Mouse (Mus musculus): ENCODE results near the gene Taf1d. TPM values are rescaled to one million over a fixed set of nuclear protein-coding genes. Genes with fewer than 3 reads are reported as not detected.
"Not testable (repeated sequence)": the region's sequence is repeated elsewhere in the genome, so short reads cannot be mapped to it uniquely, and the experiment has no call there.

Taf1d gene
- polyA plus RNA-seq, 1 experiment = 401 TPM

GRCm38 (mm10) chr9:15312054-15312735, 6.2 kb downstream of the Taf1d start:
- Histone ChIP-seq H3K4me1 (ENCODE audit: control insufficient read depth, insufficient read depth, low read length) (no peaks in the 10 kb centered on the region), H3K27me3 (ENCODE audit: control insufficient read depth, insufficient read depth, low read length, poor library complexity, severe bottlenecking) (no peaks in the 10 kb centered on the region), H3K36me3 (ENCODE audit: control insufficient read depth, insufficient read depth, low read length, poor library complexity, severe bottlenecking) (peaks cover 88% of the 10 kb centered on the region), H3K9me3 (replicated peaks; ENCODE audit: control insufficient read depth, insufficient read depth, low read length, poor library complexity, severe bottlenecking) (no peaks in the 10 kb centered on the region), H3K4me3 (ENCODE audit: low read depth, low read length) (no peak overlapping the region), H3K27ac (ENCODE audit: insufficient read depth, low read length) (no peak overlapping the region; the same call in 1 of the 2 replicates), H3K9ac (ENCODE audit: low read depth, poor library complexity, severe bottlenecking) (no peak overlapping the region)
- TF ChIP-seq EP300 (IDR thresholded peaks at IDR 0.05; ENCODE audit: insufficient read depth, low read depth, low read length) (no peak), POLR2A (IDR thresholded peaks at IDR 0.05; ENCODE audit: insufficient read depth, low read length) (no peak), CTCF (IDR thresholded peaks at IDR 0.05; ENCODE audit: low read depth, low read length) (no peak)

- Histone ChIP-seq H3K36me3 (ENCODE audit: control insufficient read depth, insufficient read depth, low read length, poor library complexity, severe bottlenecking) (peaks cover 77% of the 10 kb centered on the region), H3K9ac (ENCODE audit: low read depth, poor library complexity, severe bottlenecking) (no peak overlapping the region), H3K27me3 (ENCODE audit: control insufficient read depth, insufficient read depth, low read length, poor library complexity, severe bottlenecking) (no peaks in the 10 kb centered on the region), H3K4me3 (ENCODE audit: low read depth, low read length) (no peak overlapping the region), H3K4me1 (ENCODE audit: control insufficient read depth, insufficient read depth, low read length) (no peaks in the 10 kb centered on the region), H3K9me3 (replicated peaks; ENCODE audit: control insufficient read depth, insufficient read depth, low read length, poor library complexity, severe bottlenecking) (no peaks in the 10 kb centered on the region), H3K27ac (ENCODE audit: insufficient read depth, low read length) (no peak overlapping the region)
- no peak for TF ChIP-seq POLR2A (IDR thresholded peaks at IDR 0.05; ENCODE audit: insufficient read depth, low read length)
- no peak for TF ChIP-seq EP300 (IDR thresholded peaks at IDR 0.05; ENCODE audit: insufficient read depth, low read depth, low read length)
- TF ChIP-seq CTCF (IDR thresholded peaks at IDR 0.05; ENCODE audit: low read depth, low read length) = no peak
These were observed 7.6 kb downstream of the Taf1d start for GRCm38 (mm10) chr9:15313633-15314032.

- Histone ChIP-seq H3K27me3 (ENCODE audit: control insufficient read depth, insufficient read depth, low read length, poor library complexity, severe bottlenecking) (no peaks in the 10 kb centered on the region), H3K27ac (ENCODE audit: insufficient read depth, low read length) (peak overlapping the region; percentile 28; the same call in 1 of the 2 replicates), H3K4me1 (ENCODE audit: control insufficient read depth, insufficient read depth, low read length) (no peaks in the 10 kb centered on the region), H3K9me3 (replicated peaks; ENCODE audit: control insufficient read depth, insufficient read depth, low read length, poor library complexity, severe bottlenecking) (no peaks in the 10 kb centered on the region), H3K36me3 (ENCODE audit: control insufficient read depth, insufficient read depth, low read length, poor library complexity, severe bottlenecking) (peaks cover 67% of the 10 kb centered on the region), H3K4me3 (ENCODE audit: low read depth, low read length) (no peak overlapping the region), H3K9ac (ENCODE audit: low read depth, poor library complexity, severe bottlenecking) (no peak overlapping the region)
- TF ChIP-seq POLR2A (IDR thresholded peaks at IDR 0.05; ENCODE audit: insufficient read depth, low read length) (no peak), CTCF (IDR thresholded peaks at IDR 0.05; ENCODE audit: low read depth, low read length) (no peak), EP300 (IDR thresholded peaks at IDR 0.05; ENCODE audit: insufficient read depth, low read depth, low read length) (no peak)
These were observed 8.6 kb downstream of the Taf1d start for GRCm38 (mm10) chr9:15314619-15315018.

- H3K4me3 ChIP-seq (ENCODE audit: low read depth, low read length); H3K27me3 ChIP-seq (ENCODE audit: control insufficient read depth, insufficient read depth, low read length, poor library complexity, severe bottlenecking); H3K9ac ChIP-seq (ENCODE audit: low read depth, poor library complexity, severe bottlenecking); H3K4me1 ChIP-seq (ENCODE audit: control insufficient read depth, insufficient read depth, low read length); H3K9me3 ChIP-seq (replicated peaks; ENCODE audit: control insufficient read depth, insufficient read depth, low read length, poor library complexity, severe bottlenecking): not testable (repeated sequence)
- Histone ChIP-seq H3K36me3 (ENCODE audit: control insufficient read depth, insufficient read depth, low read length, poor library complexity, severe bottlenecking) (peaks cover 52% of the 10 kb centered on the region), H3K27ac (ENCODE audit: insufficient read depth, low read length) (peak overlapping the region; percentile 33)
These were observed 10.3 kb downstream of the Taf1d start for GRCm38 (mm10) chr9:15316296-15316695.

GRCm38 (mm10) chr9:15317223-15318169, 11.5 kb downstream of the Taf1d start:
- TF ChIP-seq CTCF (IDR thresholded peaks at IDR 0.05; ENCODE audit: low read depth, low read length) = no peak
- TF ChIP-seq POLR2A (IDR thresholded peaks at IDR 0.05; ENCODE audit: insufficient read depth, low read length) = no peak
- TF ChIP-seq EP300 (IDR thresholded peaks at IDR 0.05; ENCODE audit: insufficient read depth, low read depth, low read length) = no peak
- Histone ChIP-seq H3K9ac (ENCODE audit: low read depth, poor library complexity, severe bottlenecking) (no peak overlapping the region), H3K9me3 (replicated peaks; ENCODE audit: control insufficient read depth, insufficient read depth, low read length, poor library complexity, severe bottlenecking) (no peaks in the 10 kb centered on the region), H3K27ac (ENCODE audit: insufficient read depth, low read length) (no peak overlapping the region), H3K4me1 (ENCODE audit: control insufficient read depth, insufficient read depth, low read length) (no peaks in the 10 kb centered on the region), H3K36me3 (ENCODE audit: control insufficient read depth, insufficient read depth, low read length, poor library complexity, severe bottlenecking) (peaks cover 51% of the 10 kb centered on the region), H3K27me3 (ENCODE audit: control insufficient read depth, insufficient read depth, low read length, poor library complexity, severe bottlenecking) (no peaks in the 10 kb centered on the region), H3K4me3 (ENCODE audit: low read depth, low read length) (no peak overlapping the region)
